Mouse (Mus musculus): Measurements from ENCODE around the gene Cyp19a1.

The Cyp19a1 gene

GRCm38 (mm10) chr9:54268010-54268409 lies at the start of gene Cyp19a1:
TSS of gene Cyp19a1 (minus strand) at chr9:54268110.
- no peak for DNase-seq

- no peak for DNase-seq
Measured at GRCm38 (mm10) chr9:54316363-54316762, 48.5 kb upstream of the Cyp19a1 start.

GRCm38 (mm10) chr9:54308751-54309358 lies 40.9 kb upstream of the Cyp19a1 start:
- no peak for DNase-seq

- DNase-seq: no peak
Measured at GRCm38 (mm10) chr9:54308209-54308608, 40.3 kb upstream of the Cyp19a1 start.

GRCm38 (mm10) chr9:54301255-54301654 lies 33.3 kb upstream of the Cyp19a1 start:
- no peak for DNase-seq

GRCm38 (mm10) chr9:54299792-54300191 lies 31.9 kb upstream of the Cyp19a1 start:
- DNase-seq: no peak

- no peak for DNase-seq
Measured at GRCm38 (mm10) chr9:54299389-54299788, 31.5 kb upstream of the Cyp19a1 start.

- no peak for DNase-seq
Measured at GRCm38 (mm10) chr9:54287804-54288203, 19.9 kb upstream of the Cyp19a1 start.

- no peak for DNase-seq
Measured at GRCm38 (mm10) chr9:54286331-54286987, 18.5 kb upstream of the Cyp19a1 start, which contains the start of gene Gldn. TSS of gene Gldn (plus strand) at chr9:54286486.

- DNase-seq: no peak
Measured at GRCm38 (mm10) chr9:54279046-54279589, 11.2 kb upstream of the Cyp19a1 start.

GRCm38 (mm10) chr9:54275283-54275682 lies 7.4 kb upstream of the Cyp19a1 start:
- DNase-seq: no peak

- DNase-seq: no peak
Measured at GRCm38 (mm10) chr9:54270889-54271288, 3.0 kb upstream of the Cyp19a1 start.

- DNase-seq: no peak
Measured at GRCm38 (mm10) chr9:54269987-54270386, 2.1 kb upstream of the Cyp19a1 start.

GRCm38 (mm10) chr9:54264754-54265153 lies 3.2 kb downstream of the Cyp19a1 start:
- no peak for DNase-seq

GRCm38 (mm10) chr9:54244869-54245665 lies 22.8 kb downstream of the Cyp19a1 start:
- DNase-seq: no peak

GRCm38 (mm10) chr9:54227580-54227979 lies 40.3 kb downstream of the Cyp19a1 start:
- DNase-seq: no peak

GRCm38 (mm10) chr9:54216511-54216910 lies 51.4 kb downstream of the Cyp19a1 start:
- DNase-seq: no peak

GRCm38 (mm10) chr9:54214881-54215280 lies 53.0 kb downstream of the Cyp19a1 start:
- DNase-seq: no peak

- DNase-seq: no peak
Measured at GRCm38 (mm10) chr9:54194790-54195189, 73.1 kb downstream of the Cyp19a1 start.

GRCm38 (mm10) chr9:54191435-54191834 lies 76.5 kb downstream of the Cyp19a1 start:
- DNase-seq: no peak

GRCm38 (mm10) chr9:54182484-54182883 lies 85.4 kb downstream of the Cyp19a1 start:
- no peak for DNase-seq

GRCm38 (mm10) chr9:54181330-54181729 lies 86.6 kb downstream of the Cyp19a1 start:
- DNase-seq: peak; percentile 9

GRCm38 (mm10) chr9:54180216-54180615 lies 87.7 kb downstream of the Cyp19a1 start:
- no peak for DNase-seq

GRCm38 (mm10) chr9:54169489-54169888 lies 98.4 kb downstream of the Cyp19a1 start:
- no peak for DNase-seq
